In genomic region chr19:5837606-5838005, GRCm38 (mm10) we compare ENCODE assay signal across 16 mouse cellular contexts. TPM values are rescaled to one million over a fixed set of nuclear protein-coding genes. Genes with fewer than 3 reads are reported as not detected.
DNase-seq lines count a peak whose midpoint lies in the region; ATAC-seq lines count a peak whose summit lies in the region.
"Had no signal": no experiment of that assay in that cellular context is flagged by ENCODE, and none has a peak within 500 bp of the region (broad histone marks: within the 10 kb centered on the region; RNA-seq: fewer than 3 reads in every experiment).

No protein-coding gene starts in this region.

- no peak overlapping the region for H3K9ac ChIP-seq in kidney, embryonic 16.5 days (replicated peaks; ENCODE audit: low read length)
- H3K9ac ChIP-seq: embryonic facial prominence, embryonic 12.5 days; lung, embryonic 14.5 days; midbrain, embryonic 13.5 days had no signal

- WGBS in kidney, embryonic 16.5 days, result 74% methylated on average over 8 of the region's 8 CpGs
- 93% methylated on average over 8 of the region's 8 CpGs for WGBS in forebrain, embryonic 10.5 days

- H3K27me3 ChIP-seq in kidney, embryonic 16.5 days (ENCODE audit: insufficient read depth, low read length), result no peaks in the 10 kb centered on the region
- H3K27me3 ChIP-seq in megakaryocyte, embryonic 14.5 days (replicated peaks), result no peaks in the 10 kb centered on the region
- H3K27me3 ChIP-seq in forebrain, embryonic 10.5 days (ENCODE audit: poor library complexity, severe bottlenecking), result no peaks in the 10 kb centered on the region
- H3K27me3 ChIP-seq: embryonic facial prominence, embryonic 12.5 days; midbrain, embryonic 13.5 days; Patski had no signal

- intact Hi-C loops in gastrocnemius, postnatal 36 days (cut with DNase I), result no loop called here

- peaks cover 23% of the 10 kb centered on the region for H3K4me1 ChIP-seq in kidney, embryonic 16.5 days (ENCODE audit: insufficient read depth, low read length)
- peaks cover 99% of the 10 kb centered on the region for H3K4me1 ChIP-seq in megakaryocyte, embryonic 14.5 days
- H3K4me1 ChIP-seq in forebrain, embryonic 10.5 days, result peaks cover 35% of the 10 kb centered on the region

- no peaks in the 10 kb centered on the region for H3K36me3 ChIP-seq in kidney, embryonic 16.5 days (ENCODE audit: insufficient read depth, low read length)
- H3K36me3 ChIP-seq in megakaryocyte, embryonic 14.5 days (replicated peaks; ENCODE audit: low read length), result peaks cover 95% of the 10 kb centered on the region
- H3K36me3 ChIP-seq in forebrain, embryonic 10.5 days (replicated peaks), result no peaks in the 10 kb centered on the region
- H3K36me3 ChIP-seq: embryonic facial prominence, embryonic 12.5 days; hindbrain, embryonic 10.5 days; midbrain, embryonic 13.5 days had no signal

- H3K27ac ChIP-seq in kidney, embryonic 16.5 days (ENCODE audit: low read length), result no peak overlapping the region
- no peak overlapping the region for H3K27ac ChIP-seq in forebrain, embryonic 10.5 days
- H3K27ac ChIP-seq: embryonic facial prominence, embryonic 12.5 days; hindbrain, embryonic 10.5 days; midbrain, embryonic 13.5 days had no signal

- no peak overlapping the region for H3K4me2 ChIP-seq in kidney, embryonic 16.5 days (replicated peaks; ENCODE audit: low read depth, low read length)
- H3K4me2 ChIP-seq: embryonic facial prominence, embryonic 12.5 days; lung, embryonic 14.5 days; midbrain, embryonic 13.5 days had no signal

- peak; percentile 39 for DNase-seq in gastrocnemius, adult 18-20 months (ENCODE audit: low spot score)
- DNase-seq in gastrocnemius, postnatal 36 days, result no peak
- DNase-seq in kidney, adult 11 months, result peak; percentile 7
- no peak for DNase-seq in testis, postnatal 10 days (ENCODE audit: low spot score)
- no peak for DNase-seq in forebrain, embryonic 10.5 days (ENCODE audit: extremely low spot score, low spot score)
- DNase-seq: cerebellum, adult 11 months; lung, embryonic 14.5 days; right cerebral cortex, postnatal 25 days had no signal

- H3K9me3 ChIP-seq in kidney, embryonic 16.5 days (ENCODE audit: low read length), result no peaks in the 10 kb centered on the region
- no peaks in the 10 kb centered on the region for H3K9me3 ChIP-seq in megakaryocyte, embryonic 14.5 days
- H3K9me3 ChIP-seq in forebrain, embryonic 10.5 days, result no peaks in the 10 kb centered on the region
- H3K9me3 ChIP-seq: embryonic facial prominence, embryonic 12.5 days; hindbrain, embryonic 10.5 days; midbrain, embryonic 13.5 days had no signal

- ATAC-seq in kidney, embryonic 16.5 days (ENCODE audit: low FRiP score, low TSS enrichment), result no peak
- no peak for ATAC-seq in megakaryocyte, adult 5-6 weeks (ENCODE audit: poor library complexity, severe bottlenecking)
- ATAC-seq: CD4-positive, CD25-positive, alpha-beta regulatory T cell, adult 4 months; midbrain, embryonic 13.5 days; Patski had no signal

- no peak overlapping the region for H3K4me3 ChIP-seq in kidney, embryonic 16.5 days (ENCODE audit: low read length)
- H3K4me3 ChIP-seq in megakaryocyte, embryonic 14.5 days (replicated peaks), result peak overlapping the region; percentile 53
- no peak overlapping the region for H3K4me3 ChIP-seq in forebrain, embryonic 10.5 days
- H3K4me3 ChIP-seq: embryonic facial prominence, embryonic 12.5 days; hindbrain, embryonic 10.5 days; midbrain, embryonic 13.5 days had no signal

RNA-seq across cellular contexts. Expression of gene Frmd8, which starts 37.5 kb away (rescaled TPM):
- 1 to 10 TPM; 2.9 to 3.2 TPM for total RNA-seq in gastrocnemius, adult 18-20 months (2021)
- total RNA-seq in gastrocnemius, postnatal 36 days (2021), result 1 to 10 TPM; 4.5 to 5.0 TPM
- 50.6 and 52.9 TPM in 2 replicates for polyA plus RNA-seq in kidney, embryonic 16.5 days (2015; fragmentation: Nextera tagmentation; extraction: Ambion mirVana)
- 28.5 and 57.6 TPM in 2 replicates for polyA plus RNA-seq in megakaryocyte, embryonic 14.5 days (2012; ENCODE audit: insufficient read depth, low replicate concordance)
- 21.4 and 21.9 TPM in 2 replicates for total RNA-seq in megakaryocyte, adult 5-6 weeks (2015)
- 19.3 and 23.3 TPM in 2 replicates for total RNA-seq in megakaryocyte, adult 5-6 weeks (2017)
- 36.9 and 40.6 TPM in 2 replicates for polyA plus RNA-seq in forebrain, embryonic 10.5 days (2016; fragmentation: Nextera tagmentation; extraction: Ambion mirVana)

RNA-seq across cellular contexts. Expression of gene Slc25a45, which starts 40.0 kb away (rescaled TPM):
- under 1 TPM; 0.59 to 0.90 TPM for total RNA-seq in gastrocnemius, adult 18-20 months (2021)
- total RNA-seq in gastrocnemius, postnatal 36 days (2021), result 1 to 10 TPM in 1 of 2 experiments, under 1 TPM in 1; 0.99 to 1.0 TPM
- 14.8 and 15.7 TPM in 2 replicates for polyA plus RNA-seq in kidney, embryonic 16.5 days (2015; fragmentation: Nextera tagmentation; extraction: Ambion mirVana)
- 3.6 and 6.9 TPM in 2 replicates for polyA plus RNA-seq in megakaryocyte, embryonic 14.5 days (2012; ENCODE audit: insufficient read depth, low replicate concordance)
- total RNA-seq in megakaryocyte, adult 5-6 weeks (2015), result 55.6 and 67.9 TPM in 2 replicates
- total RNA-seq in megakaryocyte, adult 5-6 weeks (2017), result 69.1 and 73.5 TPM in 2 replicates
- polyA plus RNA-seq in forebrain, embryonic 10.5 days (2016; fragmentation: Nextera tagmentation; extraction: Ambion mirVana), result 1.5 and 2.0 TPM in 2 replicates

RNA-seq across cellular contexts. Expression of gene Tigd3, which starts 56.3 kb away (rescaled TPM):
- total RNA-seq in gastrocnemius, adult 18-20 months (2021), result under 1 TPM; 0.21 TPM
- under 1 TPM in 1 of 2 experiments, not detected in 1; 0.20 TPM for total RNA-seq in gastrocnemius, postnatal 36 days (2021)
- 3.7 and 4.4 TPM in 2 replicates for polyA plus RNA-seq in kidney, embryonic 16.5 days (2015; fragmentation: Nextera tagmentation; extraction: Ambion mirVana)
- 0.57 and 1.3 TPM in 2 replicates for polyA plus RNA-seq in megakaryocyte, embryonic 14.5 days (2012; ENCODE audit: insufficient read depth, low replicate concordance)
- total RNA-seq in megakaryocyte, adult 5-6 weeks (2015), result 0.54 and 0.59 TPM in 2 replicates
- total RNA-seq in megakaryocyte, adult 5-6 weeks (2017), result 1.0 and 1.8 TPM in 2 replicates
- polyA plus RNA-seq in forebrain, embryonic 10.5 days (2016; fragmentation: Nextera tagmentation; extraction: Ambion mirVana), result 9.0 and 9.1 TPM in 2 replicates

Comparison
In these comparisons a context has a peak if more than half of its experiments do, and no peak if none do; other contexts are left out.
1. DNase-seq: peak in gastrocnemius, adult 18-20 months (single experiment) and kidney, adult 11 months (single experiment); none in gastrocnemius, postnatal 36 days (0 of 2), testis, postnatal 10 days (single experiment) and forebrain, embryonic 10.5 days (single experiment).
2. RNA of gene Slc25a45, which starts 40.0 kb away (total RNA-seq): 55.6 to 73.5 TPM in megakaryocyte, adult 5-6 weeks; 0.99 to 1.0 TPM in gastrocnemius, postnatal 36 days and 0.59 to 0.90 TPM in gastrocnemius, adult 18-20 months; every median in the first group is over 10 times any median in the second.